Mouse (Mus musculus) neural tube, embryonic 14.5 days (tissue): ENCODE measurements around the gene Cox6a2. TPM values are rescaled to one million over a fixed set of nuclear protein-coding genes. Genes with fewer than 3 reads are reported as not detected.

ENCODE experiments used
- ATAC-seq: fragments of 200-750 bp; cut with Nextera tagmentation; 2 replicates; pipeline ENCODE4 v1.8.0; 2017; ENCODE audit warnings: low read depth, mild to moderate bottlenecking, moderate TSS enrichment, moderate library complexity
- H3K27ac ChIP-seq: fragments of 300-500 bp; sonication (generic); 2 replicates; pipeline ENCODE4 v1.5.1; 2014; ENCODE audit warnings: low read depth, mild to moderate bottlenecking, control low read depth, low read length, moderate library complexity, mixed read lengths
- H3K27me3 ChIP-seq: fragments of 300-500 bp; sonication (generic); 2 replicates; pipeline ENCODE4 v1.6.1; 2014; ENCODE audit warnings: low read length; ENCODE audit not compliant: control insufficient read depth, insufficient read depth
- H3K36me3 ChIP-seq: fragments of 300-500 bp; sonication (generic); 2 replicates; pipeline ENCODE4 v1.6.1; 2014; ENCODE audit warnings: low read length, mixed read lengths; ENCODE audit not compliant: control insufficient read depth, insufficient read depth
- H3K4me1 ChIP-seq: fragments of 300-500 bp; sonication (generic); 2 replicates; pipeline ENCODE4 v1.6.1; 2014; ENCODE audit warnings: low read length; ENCODE audit not compliant: control insufficient read depth, insufficient read depth
- H3K4me2 ChIP-seq: fragments of 300-500 bp; sonication (generic); 2 replicates; pipeline ENCODE4 v1.6.1; 2014; ENCODE audit warnings: mild to moderate bottlenecking, low read depth, low read length, control low read depth
- H3K4me3 ChIP-seq: fragments of 300-500 bp; sonication (generic); 2 replicates; pipeline ENCODE4 v1.5.1; 2014; ENCODE audit warnings: low read depth, low read length, control low read depth, mixed read lengths
- H3K9ac ChIP-seq: fragments of 300-500 bp; sonication (generic); replicated peaks from 2 replicates; pipeline ENCODE4 v1.6.1; 2014; ENCODE audit warnings: low read depth, mild to moderate bottlenecking, control low read depth, low read length, mixed read lengths
- H3K9me3 ChIP-seq: fragments of 300-500 bp; sonication (generic); 2 replicates; pipeline ENCODE4 v1.6.1; 2016; ENCODE audit warnings: low read length; ENCODE audit not compliant: control insufficient read depth
- WGBS: fragments of 180-500 bp; shearing (Covaris S2); extraction: QIAGEN DNeasy Blood & Tissue Kit; methylation state at CpG from one replicate; pipeline ENCODE4 v1.1.7; 2014; 5-methylcytosine and 5-hydroxymethylcytosine counted together
- polyA plus RNA-seq: library from polyadenylated mRNA; unstranded; fragments of >200 nt; fragmentation: Nextera tagmentation; extraction: Ambion mirVana; gene quantifications from 2 replicates; pipeline ENCODE4 v1.2.1, GENCODE M21; 2014

Gene Cox6a2
- polyA plus RNA-seq, 1 experiment from 2014 or later, result 0.86 TPM

DNA sequence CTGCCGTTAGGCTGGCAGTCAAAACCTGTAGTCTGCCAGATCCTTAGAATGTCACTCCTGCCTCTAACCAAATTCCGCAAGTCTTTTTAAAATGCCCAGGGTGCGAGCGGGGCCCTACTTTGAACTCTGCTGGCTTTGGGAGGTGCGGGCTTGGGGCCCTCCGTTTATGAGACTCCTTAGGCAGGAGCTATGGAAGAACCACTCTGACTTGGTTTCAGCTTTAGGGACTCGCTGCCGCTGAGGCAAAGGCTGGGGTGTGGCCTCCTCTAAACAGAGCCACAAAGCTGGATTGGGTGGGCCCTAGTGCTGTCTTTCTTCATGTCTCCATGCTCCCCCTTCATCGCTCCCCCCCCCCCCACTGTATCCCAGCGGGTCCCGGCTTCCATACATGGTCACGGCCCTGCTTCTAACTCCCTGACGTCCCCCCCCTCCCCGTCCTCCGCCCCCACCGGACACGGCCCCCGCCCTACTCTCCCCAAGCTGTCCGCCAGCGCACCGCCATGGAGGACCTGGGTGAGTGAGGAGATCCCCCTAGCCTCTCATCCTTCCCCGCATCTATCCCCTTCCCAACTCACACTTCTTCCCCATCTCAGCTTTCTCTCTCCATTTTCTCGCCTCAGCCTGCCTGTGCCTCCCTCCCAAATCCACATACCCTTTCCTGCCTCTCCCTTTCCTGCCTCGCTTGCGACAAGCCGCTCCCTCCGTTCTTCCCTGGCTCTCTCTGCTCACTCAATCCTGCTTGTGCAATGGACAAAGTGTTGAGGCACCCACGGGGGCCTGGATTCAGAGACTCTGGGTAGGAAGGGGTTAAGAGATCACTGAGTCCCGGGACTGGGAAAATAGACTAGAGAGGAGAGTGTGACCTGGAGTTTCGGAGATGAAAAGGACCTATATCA lies 40.6 kb upstream of the Cox6a2 start, which contains the start of gene Tgfb1i1:
Gene Tgfb1i1, plus strand, starts transcription at position 317 of the 896 bp plus-strand sequence.
- Histone ChIP-seq H3K4me1 (peaks cover 3% of the 10 kb centered on the region; the same call in 1 of the 2 replicates), H3K36me3 (peaks cover 9% of the 10 kb centered on the region; the same call in 1 of the 2 replicates), H3K9me3 (no peaks in the 10 kb centered on the region), H3K4me2 (peak within 1 kb of the TSS; percentile 47), H3K9ac (peak within 1 kb of the TSS; percentile 50), H3K4me3 (peak within 1 kb of the TSS; percentile 34), H3K27me3 (no peaks in the 10 kb centered on the region), H3K27ac (peak within 1 kb of the TSS; percentile 72)
- 1% methylated on average over 29 of the region's 30 CpGs for WGBS
- ATAC-seq, result peak; percentile 52

DNA sequence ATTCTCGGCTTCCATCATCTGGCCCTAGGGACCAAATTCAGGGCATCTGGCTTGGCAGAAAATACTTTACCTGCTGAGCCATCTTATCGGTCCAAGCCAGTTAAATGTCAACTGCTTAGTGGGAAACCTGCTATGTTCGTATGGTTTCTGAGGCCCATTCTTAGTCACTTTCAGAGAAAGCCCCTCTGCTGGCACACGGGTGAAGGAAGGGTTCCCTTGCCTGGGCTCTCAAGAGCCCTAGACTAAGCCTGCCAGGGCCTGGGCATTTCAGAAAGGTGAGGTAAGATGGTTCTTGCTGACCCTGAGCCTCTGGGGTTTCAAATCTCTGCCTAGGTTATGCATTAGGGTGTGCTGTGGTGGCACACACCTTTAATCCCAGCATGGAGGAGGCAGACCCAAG lies 39.4 kb upstream of the Cox6a2 start:
- no peak overlapping the region for H3K9ac ChIP-seq
- H3K27me3 ChIP-seq, result no peaks in the 10 kb centered on the region
- no peaks in the 10 kb centered on the region for H3K9me3 ChIP-seq
- WGBS, result 82% methylated on average over 4 of the region's 4 CpGs
- peaks cover 3% of the 10 kb centered on the region; the same call in 1 of the 2 replicates for H3K4me1 ChIP-seq
- no peak overlapping the region for H3K4me3 ChIP-seq
- no peak overlapping the region for H3K4me2 ChIP-seq
- ATAC-seq, result no peak
- H3K36me3 ChIP-seq, result peaks cover 9% of the 10 kb centered on the region; the same call in 1 of the 2 replicates
- no peak overlapping the region for H3K27ac ChIP-seq

- Histone ChIP-seq H3K4me1 (peaks cover 3% of the 10 kb centered on the region; the same call in 1 of the 2 replicates), H3K27ac (no peak overlapping the region), H3K27me3 (no peaks in the 10 kb centered on the region), H3K36me3 (peaks cover 13% of the 10 kb centered on the region; the same call in 1 of the 2 replicates), H3K9me3 (no peaks in the 10 kb centered on the region), H3K4me2 (no peak overlapping the region), H3K4me3 (no peak overlapping the region), H3K9ac (no peak overlapping the region)
- no peak for ATAC-seq
- 89% methylated on average over 18 of the region's 18 CpGs for WGBS
Measured at GRCm38 (mm10) chr7:128244410-128245025, 38.3 kb upstream of the Cox6a2 start.

DNA sequence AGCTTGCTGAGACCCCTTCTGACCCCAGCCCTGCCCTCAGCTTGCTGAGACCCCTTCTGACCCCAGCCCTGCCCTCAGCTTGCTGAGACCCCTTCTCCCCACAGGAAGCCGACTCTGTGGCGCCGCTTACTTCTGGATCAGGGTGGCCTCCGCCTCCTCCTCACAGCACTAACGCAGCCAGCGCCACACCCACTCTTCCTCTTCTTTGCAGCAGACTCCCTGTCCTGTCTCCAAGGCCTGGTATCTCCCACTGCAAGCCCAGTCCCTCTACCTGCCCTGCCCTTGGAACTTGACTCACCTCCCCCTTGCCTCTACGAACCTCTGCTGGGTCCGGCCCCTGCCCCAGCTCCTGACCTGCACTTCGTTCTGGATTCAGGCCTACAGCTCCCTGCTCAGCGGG lies 37.7 kb upstream of the Cox6a2 start:
- H3K27me3 ChIP-seq, result no peaks in the 10 kb centered on the region
- H3K4me1 ChIP-seq, result peaks cover 4% of the 10 kb centered on the region; the same call in 1 of the 2 replicates
- ATAC-seq, result no peak
- no peak overlapping the region for H3K4me3 ChIP-seq
- no peak overlapping the region for H3K9ac ChIP-seq
- no peak overlapping the region for H3K4me2 ChIP-seq
- H3K36me3 ChIP-seq, result peaks cover 13% of the 10 kb centered on the region; the same call in 1 of the 2 replicates
- no peaks in the 10 kb centered on the region for H3K9me3 ChIP-seq
- H3K27ac ChIP-seq, result no peak overlapping the region
- WGBS, result 64% methylated on average over 10 of the region's 10 CpGs

DNA sequence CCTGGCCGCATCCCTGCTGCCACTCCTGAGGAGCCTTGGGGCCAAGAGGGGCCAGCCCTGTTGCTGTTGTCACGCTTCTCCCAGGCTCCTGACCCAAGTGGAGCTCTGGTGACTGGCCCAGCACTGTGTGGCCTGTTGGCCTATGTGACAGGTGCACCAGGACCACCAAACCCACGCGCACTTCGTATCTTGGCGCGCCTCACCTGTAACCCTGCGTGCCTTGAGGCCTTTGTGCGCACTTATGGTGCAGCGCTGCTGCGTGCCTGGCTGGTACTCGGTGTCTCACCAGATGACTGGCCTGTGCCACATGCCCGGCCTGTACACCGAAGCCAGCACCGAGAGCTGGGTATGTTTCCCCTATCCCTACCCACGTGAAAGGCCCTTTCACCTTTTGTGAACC lies 36.1 kb upstream of the Cox6a2 start:
- WGBS, result 97% methylated on average over 16 of the region's 16 CpGs
- ATAC-seq, result no peak
- H3K27ac ChIP-seq, result no peak overlapping the region
- no peak overlapping the region for H3K4me2 ChIP-seq
- H3K4me1 ChIP-seq, result peaks cover 7% of the 10 kb centered on the region; the same call in 1 of the 2 replicates
- H3K27me3 ChIP-seq, result no peaks in the 10 kb centered on the region
- H3K9ac ChIP-seq, result no peak overlapping the region
- no peak overlapping the region for H3K4me3 ChIP-seq
- H3K36me3 ChIP-seq, result peaks cover 13% of the 10 kb centered on the region; the same call in 1 of the 2 replicates
- no peaks in the 10 kb centered on the region for H3K9me3 ChIP-seq

- Histone ChIP-seq H3K9me3 (no peaks in the 10 kb centered on the region), H3K4me2 (no peak overlapping the region), H3K27ac (no peak overlapping the region), H3K9ac (no peak overlapping the region), H3K27me3 (no peaks in the 10 kb centered on the region), H3K4me3 (no peak overlapping the region), H3K4me1 (peaks cover 9% of the 10 kb centered on the region; the same call in 1 of the 2 replicates), H3K36me3 (peaks cover 13% of the 10 kb centered on the region; the same call in 1 of the 2 replicates)
- ATAC-seq, result no peak
- WGBS, result 96% methylated on average over 27 of the region's 27 CpGs
Measured at GRCm38 (mm10) chr7:128240131-128240784, 34.1 kb upstream of the Cox6a2 start.

- Histone ChIP-seq H3K4me3 (peak overlapping the region; percentile 63), H3K9ac (no peak overlapping the region), H3K4me2 (peak overlapping the region; percentile 61), H3K4me1 (peaks cover 9% of the 10 kb centered on the region; the same call in 1 of the 2 replicates), H3K9me3 (no peaks in the 10 kb centered on the region), H3K27ac (no peak overlapping the region), H3K27me3 (no peaks in the 10 kb centered on the region), H3K36me3 (peaks cover 13% of the 10 kb centered on the region; the same call in 1 of the 2 replicates)
- 26% methylated on average over 4 of the region's 4 CpGs for WGBS
- no peak for ATAC-seq
Measured at GRCm38 (mm10) chr7:128238991-128239390, 32.8 kb upstream of the Cox6a2 start.

DNA sequence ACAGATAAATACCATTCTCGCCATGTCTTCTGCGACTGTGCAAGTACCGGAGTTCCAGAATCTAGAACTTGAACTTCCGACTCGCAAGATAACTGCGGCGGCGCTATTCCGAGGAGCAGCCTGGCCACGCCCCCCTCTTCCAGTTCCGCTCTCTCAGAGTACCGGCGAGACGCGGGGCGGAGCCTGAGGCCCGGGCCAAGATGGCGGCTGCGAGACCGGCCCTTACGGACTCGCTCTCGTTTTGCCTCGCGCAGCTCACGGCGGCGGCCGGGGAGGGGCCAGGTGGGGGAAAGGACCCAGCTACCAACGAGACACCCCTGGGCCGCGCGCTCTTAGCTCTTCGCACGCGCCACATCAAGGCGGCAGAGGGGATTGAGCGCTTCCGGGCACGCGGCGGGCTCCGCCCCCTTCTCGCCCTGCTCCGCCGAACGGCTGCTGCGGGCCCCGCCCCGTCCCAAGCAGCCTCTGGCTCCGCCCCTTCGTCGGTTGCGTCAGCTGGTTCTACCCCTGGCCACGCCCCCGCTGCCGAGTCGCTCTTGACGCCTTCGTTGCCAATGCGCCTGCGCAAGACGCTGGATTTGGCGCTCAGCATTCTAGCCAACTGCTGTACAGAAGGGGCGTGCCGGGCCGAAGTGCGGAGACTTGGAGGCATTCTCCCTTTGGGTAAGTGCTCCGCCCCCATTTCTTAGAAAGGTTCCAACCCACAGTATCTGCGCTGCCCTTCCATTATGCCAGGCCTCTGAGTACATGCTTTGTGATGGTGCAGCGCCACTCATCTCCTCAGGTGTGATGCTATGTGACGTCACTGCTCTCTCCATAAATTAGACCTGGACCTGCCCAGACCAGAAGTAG lies 32.0 kb upstream of the Cox6a2 start, which contains the start of gene 9130023H24Rik:
Gene 9130023H24Rik, minus strand, starts transcription at position 105 of the 852 bp plus-strand sequence.
- ATAC-seq, result peak; percentile 92
- WGBS, result under 1% methylated on average over 62 of the region's 72 CpGs
- H3K27me3 ChIP-seq, result no peaks in the 10 kb centered on the region

More for the DNA sequence above, 32.0 kb upstream of the Cox6a2 start, which contains the start of gene 9130023H24Rik:
- Histone ChIP-seq H3K36me3 (peaks cover 13% of the 10 kb centered on the region; the same call in 1 of the 2 replicates), H3K9me3 (no peaks in the 10 kb centered on the region), H3K4me2 (peak within 1 kb of the TSS; percentile 87), H3K9ac (peak within 1 kb of the TSS; percentile 55), H3K4me1 (peaks cover 9% of the 10 kb centered on the region; the same call in 1 of the 2 replicates), H3K27ac (peak within 1 kb of the TSS; percentile 95), H3K4me3 (peak within 1 kb of the TSS; percentile 63)
